Mouse (Mus musculus) gastrocnemius, adult 18-20 months (tissue): ENCODE results near the gene Haus8. TPM values are rescaled to one million over a fixed set of nuclear protein-coding genes. Genes with fewer than 3 reads are reported as not detected.
"Not testable (repeated sequence)": the region's sequence is repeated elsewhere in the genome, so short reads cannot be mapped to it uniquely, and the experiment has no call there.

Source experiments
- DNase-seq: peaks from one replicate; pipeline ENCODE4 v3.0.0; 2021; ENCODE audit warnings: low spot score
- long read RNA-seq, 2 experiments: library from polyadenylated mRNA; stranded (forward); transcript quantifications; one replicate each; pipeline ENCODE4 v2.0.0; 2021
- total RNA-seq, 2 experiments: library from RNA; stranded (reverse); gene quantifications; 2 replicates each; pipeline ENCODE4 v1.2.3; 2021

Haus8 gene
- 1 to 10 TPM; 4.5 to 5.1 TPM for total RNA-seq
- long read RNA-seq, experiment 1, partial matches to known transcripts = 0 of 2 reads
- long read RNA-seq, experiment 1, other reads (novel, unspliced or antisense) = 0 of 2 reads
- long read RNA-seq, experiment 2, partial matches to known transcripts = 0 of 2 reads
- long read RNA-seq, experiment 2, other reads (novel, unspliced or antisense) = 1 of 2 reads

DNA sequence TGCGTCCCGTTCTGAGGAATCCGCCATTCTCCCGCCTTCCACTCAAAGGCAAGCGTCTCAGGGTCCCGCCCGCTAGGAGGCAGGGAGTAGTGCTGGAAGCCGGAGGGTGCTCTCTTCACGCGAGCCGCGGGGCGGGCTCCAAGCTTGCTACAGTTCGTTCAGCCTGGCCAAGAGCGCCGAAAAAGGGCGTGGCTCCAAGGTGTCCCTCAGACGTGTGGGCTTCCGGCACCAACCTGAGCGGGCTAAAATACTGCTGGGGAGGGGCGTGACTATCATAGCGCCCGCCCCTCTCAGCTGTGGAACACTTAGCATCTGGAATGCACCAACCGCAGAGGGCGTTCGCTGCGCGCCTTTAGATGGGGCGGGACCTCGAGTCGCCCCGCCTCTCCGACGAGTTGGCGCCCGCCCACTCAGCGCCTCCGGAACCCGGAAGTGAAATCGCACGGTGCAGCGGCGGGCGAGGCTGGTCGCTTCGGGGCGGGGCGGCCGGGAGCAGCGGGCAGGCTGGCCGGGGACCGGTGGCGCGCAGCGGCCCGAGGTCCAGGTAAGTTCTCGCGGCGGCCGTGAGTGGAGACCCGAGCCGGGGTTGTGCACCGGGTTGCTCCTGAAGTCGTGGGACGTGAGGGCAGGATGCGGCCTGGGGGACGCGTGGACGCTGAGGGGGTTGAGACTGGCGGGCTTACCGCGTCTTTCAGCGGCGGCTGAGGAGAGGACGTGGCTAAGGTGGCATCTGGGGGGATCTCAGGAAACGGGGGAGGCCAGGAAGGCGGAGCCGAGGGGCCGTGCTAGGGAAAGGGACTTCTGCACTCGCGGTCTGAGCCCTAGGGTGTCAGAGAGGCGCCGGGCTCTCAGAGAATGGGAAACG, at the start of gene Haus8, which contains the start of gene Myo9b:
Haus8 (minus strand) TSS at position 649 of the 865 bp plus-strand sequence.
Myo9b (plus strand) TSS at position 429 of the 865 bp plus-strand sequence.
- DNase-seq = peak; percentile 97

DNA sequence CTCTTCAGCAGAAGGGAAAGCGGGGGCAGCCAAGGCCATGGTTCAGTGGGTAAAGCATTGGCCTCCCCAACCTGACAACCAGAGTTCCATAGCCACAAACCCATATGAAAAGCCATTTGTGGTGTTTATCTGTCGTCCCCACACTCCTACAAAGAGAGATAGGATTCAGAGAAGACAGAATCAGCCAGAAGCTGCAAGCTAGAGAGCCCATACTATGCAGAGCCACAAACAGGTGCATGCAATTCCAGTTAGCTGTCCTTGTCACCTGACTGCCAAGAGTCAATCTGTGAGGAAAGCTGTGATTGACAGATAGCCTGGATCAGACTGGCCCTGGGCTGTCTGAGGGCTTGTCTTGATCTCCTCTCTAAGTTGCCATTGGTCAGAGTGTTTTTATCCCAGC, 47.0 kb upstream of the Haus8 start:
- not testable (repeated sequence) for DNase-seq

DNA sequence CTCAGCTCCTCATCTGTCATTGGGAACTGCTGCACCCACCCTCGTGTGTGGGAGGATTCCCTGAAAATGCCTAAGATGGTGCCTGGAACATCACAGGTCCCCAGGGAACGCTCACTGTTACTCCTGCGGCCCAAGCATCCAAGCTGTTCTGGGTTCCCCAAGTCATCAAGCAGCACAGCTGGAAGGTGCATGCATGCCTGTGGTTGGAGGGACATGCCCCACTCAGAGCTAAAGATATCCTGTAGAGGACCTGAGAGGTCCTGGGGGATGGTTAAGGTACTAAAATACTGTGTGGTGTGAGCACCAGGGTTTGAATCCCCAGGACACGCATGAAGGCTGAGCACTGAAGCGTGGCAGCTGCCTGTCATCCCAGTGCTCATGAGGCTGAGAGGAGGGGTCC, 45.9 kb upstream of the Haus8 start:
- DNase-seq = not testable (repeated sequence)

GRCm38 (mm10) chr8:71316486-71317031, 43.8 kb upstream of the Haus8 start:
- no peak for DNase-seq

DNA sequence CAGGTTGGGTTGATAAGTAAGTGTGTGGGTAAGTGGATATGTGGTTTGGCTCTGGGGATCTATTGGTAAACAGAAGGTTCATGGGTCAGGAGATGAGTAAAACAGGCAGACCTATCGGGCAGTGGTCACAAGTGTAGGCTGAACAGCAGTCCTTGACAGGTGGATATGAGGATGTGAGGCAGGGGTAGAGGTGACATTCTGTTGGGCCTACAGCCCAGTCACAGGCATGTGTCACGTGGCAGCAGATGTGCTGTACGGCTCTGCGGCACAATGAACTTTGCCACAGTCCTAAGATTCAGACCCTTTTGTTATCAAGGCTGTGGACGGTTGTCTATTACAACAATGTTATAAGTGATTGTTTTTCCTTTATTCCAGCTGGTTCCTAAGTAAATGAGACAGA, 43.2 kb upstream of the Haus8 start:
- DNase-seq = no peak

DNA sequence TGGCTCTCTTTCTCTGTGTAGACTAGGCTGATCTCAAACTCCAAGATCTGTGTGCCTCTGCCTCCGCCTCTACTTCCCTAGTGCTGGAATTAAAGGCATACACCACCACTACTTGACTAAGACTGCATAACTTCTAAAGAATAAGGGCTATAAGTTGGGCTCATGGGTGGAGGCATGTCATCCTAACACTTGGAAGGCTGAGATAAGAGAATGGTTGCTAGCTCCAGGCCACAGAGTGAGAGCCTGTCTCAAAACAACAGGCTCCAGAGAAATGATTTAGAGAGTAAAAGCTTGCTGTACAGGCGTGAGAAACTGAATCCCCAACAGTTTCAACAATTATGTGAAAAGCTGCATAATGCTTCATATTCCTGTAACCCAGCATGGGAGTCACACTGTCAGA, 41.2 kb upstream of the Haus8 start:
- no peak for DNase-seq

- peak; percentile 71 for DNase-seq
Measured at GRCm38 (mm10) chr8:71312700-71313099, 40.0 kb upstream of the Haus8 start.

DNA sequence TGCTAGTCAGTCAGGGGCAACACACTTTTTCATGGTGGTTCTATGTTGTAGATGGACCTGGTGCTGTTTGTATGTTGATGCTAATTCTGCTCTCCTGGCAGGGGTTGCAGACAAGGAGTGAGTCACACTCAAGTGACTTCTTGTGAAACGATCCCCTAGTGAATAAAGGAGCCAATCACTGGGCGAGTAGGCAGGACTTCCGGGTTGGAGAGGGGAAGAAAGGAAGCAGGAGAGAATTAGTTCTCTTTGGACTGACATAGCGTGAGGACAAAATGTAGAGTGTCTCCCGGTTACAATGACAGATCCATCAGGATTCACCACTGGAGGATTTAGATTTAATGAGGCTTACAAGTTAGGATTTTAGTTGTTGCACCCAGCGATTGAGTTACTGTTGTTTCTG, 37.7 kb upstream of the Haus8 start:
- DNase-seq = peak; percentile 69

DNA sequence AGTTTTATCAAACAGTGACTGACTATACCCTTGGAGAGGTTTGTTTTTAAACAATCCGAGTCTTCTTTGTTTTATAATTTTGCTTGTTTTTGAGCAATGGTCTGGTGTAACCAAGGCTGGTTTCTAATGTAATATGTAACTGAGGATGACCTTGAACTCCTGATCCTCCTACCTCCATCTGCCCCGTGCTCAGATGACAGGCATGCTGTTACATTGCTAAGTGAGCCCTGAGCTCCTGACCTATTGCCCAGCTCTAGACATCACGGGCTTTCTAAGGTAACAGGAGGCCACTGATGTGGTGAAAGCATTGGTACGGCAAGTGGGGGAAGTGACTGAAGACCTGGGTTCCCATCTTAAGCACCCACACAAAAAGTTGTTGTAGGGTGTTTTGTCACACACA, 35.2 kb upstream of the Haus8 start:
- DNase-seq = no peak

DNA sequence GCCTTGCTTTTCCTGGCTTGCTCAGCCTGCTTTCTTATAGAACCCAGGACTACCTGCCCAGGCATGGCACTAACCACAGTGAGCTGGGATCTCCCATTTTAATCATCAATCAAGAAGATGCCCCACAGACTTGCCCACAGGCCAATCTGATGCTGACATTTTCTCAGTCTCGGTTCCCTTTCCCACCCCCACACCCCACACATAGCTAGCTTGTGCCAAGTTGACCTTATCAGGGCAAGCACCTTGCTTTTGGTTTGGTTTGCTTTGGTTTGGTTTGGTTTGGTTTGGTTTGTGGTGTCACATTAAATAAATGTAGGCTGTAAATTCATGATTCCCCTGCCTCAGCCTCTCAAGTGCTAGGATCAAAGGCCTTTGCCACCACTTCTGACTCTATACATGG, 34.6 kb upstream of the Haus8 start:
- no peak for DNase-seq

DNA sequence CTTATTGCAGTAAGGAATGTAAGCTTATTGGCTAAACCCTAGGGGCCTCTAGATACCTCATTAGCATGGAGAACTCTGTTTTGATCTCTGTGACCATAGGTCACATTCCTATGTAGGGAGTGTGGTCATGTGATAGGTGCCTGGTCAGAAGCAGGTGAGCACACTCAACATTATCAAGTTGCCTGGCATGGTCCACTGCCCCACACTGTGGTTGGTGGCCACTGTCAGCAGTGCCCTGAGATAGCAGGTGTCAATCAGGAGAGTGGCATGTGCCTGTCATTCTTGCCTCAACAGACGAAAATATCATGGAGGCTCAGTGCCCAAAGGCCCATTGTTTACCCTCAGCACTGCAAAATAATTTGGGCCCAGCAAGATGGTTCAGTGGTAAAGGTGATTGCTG, 33.3 kb upstream of the Haus8 start:
- no peak for DNase-seq

DNA sequence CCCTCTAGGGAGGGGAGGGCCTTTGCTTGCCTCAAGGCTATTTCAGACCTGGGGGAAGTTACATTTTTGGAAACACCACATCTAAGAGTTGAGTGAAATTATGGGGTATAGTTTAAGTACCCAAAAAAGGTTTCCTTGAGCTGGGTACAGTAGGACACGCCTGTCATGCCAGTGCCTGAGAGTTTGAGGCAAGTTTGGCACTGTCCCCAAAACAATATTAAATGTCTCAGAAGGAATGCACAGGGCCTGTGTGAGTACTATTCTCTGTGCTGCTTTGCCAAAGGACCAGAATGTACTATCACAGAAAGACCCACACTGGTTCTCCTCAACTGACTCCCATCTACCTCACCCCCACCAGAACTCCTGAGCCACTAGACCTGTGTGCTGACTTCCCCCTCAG, 30.9 kb upstream of the Haus8 start:
- peak; percentile 39 for DNase-seq

DNA sequence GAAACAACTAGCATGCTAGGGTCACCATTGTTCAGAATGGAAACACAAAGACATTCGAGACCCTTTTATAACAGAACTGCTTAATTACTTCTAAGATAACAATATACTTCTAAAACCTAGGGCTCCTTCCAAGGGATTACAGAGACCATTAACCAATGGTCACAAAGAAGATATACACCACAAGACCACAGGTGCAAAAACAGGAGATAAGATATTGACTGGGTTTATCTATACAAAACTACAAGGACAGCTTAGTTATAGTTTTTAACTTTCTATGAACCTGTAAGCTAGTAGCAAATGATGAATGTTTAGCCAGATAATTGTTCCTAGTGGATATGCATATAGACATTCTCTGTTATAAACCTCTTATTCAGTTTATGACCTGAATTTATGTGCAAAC, 30.1 kb upstream of the Haus8 start:
- no peak for DNase-seq

DNA sequence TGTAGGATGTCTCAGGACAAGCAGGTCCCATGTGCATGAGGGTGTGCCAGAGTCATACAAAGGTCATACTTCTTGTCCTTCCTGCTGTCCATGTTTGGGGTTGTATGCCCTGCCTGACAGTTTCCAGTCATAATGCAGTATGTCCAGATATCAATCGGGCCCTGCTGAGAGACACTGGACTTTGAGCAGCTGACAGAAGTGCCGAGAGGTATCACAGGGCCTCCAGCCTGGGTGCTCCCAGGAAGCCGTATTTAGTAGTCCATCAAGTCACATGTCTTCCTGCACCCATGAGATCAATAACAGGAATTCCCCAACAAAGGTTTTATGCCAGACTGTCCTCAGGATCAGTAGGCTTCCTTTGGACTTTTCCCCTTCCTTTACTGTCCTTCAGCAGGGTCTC, 27.0 kb upstream of the Haus8 start:
- DNase-seq = no peak

- no peak for DNase-seq
Measured at GRCm38 (mm10) chr8:71297439-71297838, 24.7 kb upstream of the Haus8 start.

GRCm38 (mm10) chr8:71296784-71297183, 24.1 kb upstream of the Haus8 start:
- DNase-seq = peak; percentile 40

- DNase-seq = no peak
Measured at GRCm38 (mm10) chr8:71296188-71296621, 23.5 kb upstream of the Haus8 start.

DNA sequence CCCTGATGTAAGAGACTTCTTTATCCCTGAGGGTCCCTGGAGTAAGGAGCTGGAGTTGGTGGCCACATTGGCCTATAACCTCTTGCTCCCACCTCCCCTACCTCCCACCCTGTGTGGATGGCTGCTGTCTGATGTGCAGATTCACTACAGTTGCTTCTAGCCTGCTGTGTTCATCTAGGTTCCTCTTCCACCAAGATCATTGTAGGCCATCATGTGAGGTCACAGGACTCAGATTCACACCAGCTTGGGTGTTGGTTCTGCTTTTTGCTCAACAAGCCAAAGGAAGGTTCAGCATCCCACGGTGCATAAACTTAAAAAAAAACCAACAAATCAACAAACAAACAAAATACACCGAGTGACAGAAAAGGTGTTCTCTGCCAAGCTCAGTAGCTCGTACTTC, 21.2 kb upstream of the Haus8 start:
- DNase-seq = not testable (repeated sequence)

GRCm38 (mm10) chr8:71291351-71291750, 18.6 kb upstream of the Haus8 start:
- no peak for DNase-seq

GRCm38 (mm10) chr8:71290911-71291310, 18.2 kb upstream of the Haus8 start:
- DNase-seq = no peak

DNA sequence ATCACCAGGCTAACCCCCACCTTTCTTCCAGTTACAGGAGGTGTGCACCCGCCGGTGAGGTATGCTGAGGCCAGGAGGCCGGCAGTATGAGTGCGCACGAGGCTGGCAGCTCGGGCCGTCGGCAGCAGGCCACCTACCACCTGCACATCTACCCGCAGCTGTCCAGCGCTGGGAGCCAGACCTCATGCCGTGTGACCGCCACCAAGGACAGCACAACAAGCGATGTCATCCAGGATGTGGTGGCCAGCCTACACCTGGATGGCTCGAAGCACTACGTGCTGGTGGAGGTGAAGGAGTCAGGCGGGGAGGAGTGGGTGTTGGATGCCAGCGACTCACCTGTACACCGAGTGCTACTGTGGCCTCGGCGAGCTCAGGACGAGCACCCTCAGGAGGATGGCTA, 17.5 kb upstream of the Haus8 start:
- no peak for DNase-seq

GRCm38 (mm10) chr8:71289098-71289497, 16.4 kb upstream of the Haus8 start:
- peak; percentile 39 for DNase-seq
